In genomic region chr7:28593206-28594111, GRCm38 (mm10) we compare ENCODE assay signal across 9 mouse cellular contexts. TPM values are rescaled to one million over a fixed set of nuclear protein-coding genes. Genes with fewer than 3 reads are reported as not detected.
A peak's percentile ranks its signal among the peaks of the same experiment; 100 is the strongest.
DNase-seq lines count a peak whose midpoint lies in the region; ATAC-seq and TF ChIP-seq lines count a peak whose summit lies in the region.
"Had no signal": no experiment of that assay in that cellular context is flagged by ENCODE, and none has a peak within 500 bp of the region (broad histone marks: within the 10 kb centered on the region; RNA-seq: fewer than 3 reads in every experiment).

No protein-coding gene starts in this region.

- H3K4me1 ChIP-seq in lung, embryonic 14.5 days (ENCODE audit: insufficient read depth) = peaks cover 36% of the 10 kb centered on the region
- peaks cover 76% of the 10 kb centered on the region for H3K4me1 ChIP-seq in embryonic facial prominence, embryonic 13.5 days

- WGBS in lung, embryonic 14.5 days = 32% methylated on average over 14 of the region's 14 CpGs
- 47% methylated on average over 14 of the region's 14 CpGs for WGBS in embryonic facial prominence, embryonic 13.5 days

- TF ChIP-seq CTCF in lung, embryonic 14.5 days (IDR thresholded peaks at IDR 0.05; ENCODE audit: low read depth) = no peak

- peaks cover 5% of the 10 kb centered on the region; the same call in 1 of the 2 replicates for H3K36me3 ChIP-seq in lung, embryonic 14.5 days (ENCODE audit: insufficient read depth)
- peaks cover 6% of the 10 kb centered on the region; the same call in 1 of the 2 replicates for H3K36me3 ChIP-seq in embryonic facial prominence, embryonic 13.5 days

- no peak overlapping the region for H3K4me2 ChIP-seq in lung, embryonic 14.5 days
- H3K4me2 ChIP-seq in embryonic facial prominence, embryonic 13.5 days = no peak overlapping the region

- no peaks in the 10 kb centered on the region for H3K9me3 ChIP-seq in lung, embryonic 14.5 days (ENCODE audit: low read depth, low read length)
- H3K9me3 ChIP-seq in embryonic facial prominence, embryonic 13.5 days = no peaks in the 10 kb centered on the region

- no peak overlapping the region for H3K4me3 ChIP-seq in lung, embryonic 14.5 days (ENCODE audit: low read depth, low read length)
- no peak overlapping the region for H3K4me3 ChIP-seq in embryonic facial prominence, embryonic 13.5 days

- ATAC-seq in lung, embryonic 14.5 days (ENCODE audit: insufficient read depth) = no peak
- no peak for ATAC-seq in embryonic facial prominence, embryonic 13.5 days (ENCODE audit: insufficient number of reproducible peaks, insufficient read depth, low FRiP score, low TSS enrichment, low read depth)

- DNase-seq in lung, embryonic 14.5 days = peak; percentile 48
- DNase-seq in lung, postnatal 25 days (ENCODE audit: low spot score) = no peak
- peak; percentile 67 for DNase-seq in kidney, adult 11 months
- peak; percentile 68 for DNase-seq in mesoderm, embryonic 11.5 days (ENCODE audit: low read depth, low spot score)
- no peak for DNase-seq in layer of hippocampus, adult 11-12 months (ENCODE audit: low spot score)
- DNase-seq in left cerebral cortex, postnatal 14 days (ENCODE audit: low spot score in 2 of 2) = no peak
- DNase-seq in frontal cortex, postnatal 14 days (ENCODE audit: low spot score in 2 of 2) = no peak

- H3K9ac ChIP-seq in lung, embryonic 14.5 days = no peak overlapping the region; the same call in 1 of the 2 replicates
- 0 out of 2 replicates have a peak overlapping the region, but pooled peaks have one; percentile 27 for H3K9ac ChIP-seq in embryonic facial prominence, embryonic 13.5 days

- no peak overlapping the region for H3K27ac ChIP-seq in lung, embryonic 14.5 days (ENCODE audit: low read depth)
- no peak overlapping the region for H3K27ac ChIP-seq in embryonic facial prominence, embryonic 13.5 days

- H3K27me3 ChIP-seq in lung, embryonic 14.5 days (ENCODE audit: insufficient read depth, low read length) = no peaks in the 10 kb centered on the region
- no peaks in the 10 kb centered on the region for H3K27me3 ChIP-seq in embryonic facial prominence, embryonic 13.5 days

- intact Hi-C loops in left cerebral cortex, postnatal 14 days (cut with DNase I) = no loop called here

RNA-seq across cellular contexts. Expression of gene Samd4b, which starts 4.5 kb away (rescaled TPM):
- polyA plus RNA-seq in lung, embryonic 14.5 days (2014; fragmentation: Nextera tagmentation; extraction: Ambion mirVana) = 27.9 and 34.0 TPM in 2 replicates
- polyA plus RNA-seq in embryonic facial prominence, embryonic 13.5 days (2015; fragmentation: Nextera tagmentation; extraction: Ambion mirVana) = 32.8 and 33.3 TPM in 2 replicates
- total RNA-seq in left cerebral cortex, postnatal 14 days (2021) = 10 to 100 TPM; 59.8 to 61.6 TPM

RNA-seq across cellular contexts. Expression of gene Pak4, which starts 4.5 kb away (rescaled TPM):
- 46.2 and 52.5 TPM in 2 replicates for polyA plus RNA-seq in lung, embryonic 14.5 days (2014; fragmentation: Nextera tagmentation; extraction: Ambion mirVana)
- polyA plus RNA-seq in embryonic facial prominence, embryonic 13.5 days (2015; fragmentation: Nextera tagmentation; extraction: Ambion mirVana) = 35.8 and 36.0 TPM in 2 replicates
- total RNA-seq in left cerebral cortex, postnatal 14 days (2021) = 1 to 10 TPM; 8.7 to 10.0 TPM

RNA-seq across cellular contexts. Expression of gene Acp7, which starts 37.7 kb away (rescaled TPM):
- polyA plus RNA-seq in lung, embryonic 14.5 days (2014; fragmentation: Nextera tagmentation; extraction: Ambion mirVana) = not detected in 2 replicates
- polyA plus RNA-seq in embryonic facial prominence, embryonic 13.5 days (2015; fragmentation: Nextera tagmentation; extraction: Ambion mirVana) = 0.23 TPM in 1 of 2 replicates, not detected in the other
- 1 to 10 TPM in 1 of 2 experiments, under 1 TPM in 1; 0.53 to 1.1 TPM for total RNA-seq in left cerebral cortex, postnatal 14 days (2021)
- polyA plus RNA-seq: large intestine, adult 2 months had no signal

RNA-seq across cellular contexts. Expression of gene Nccrp1, which starts 46.4 kb away (rescaled TPM):
- not detected in 2 replicates for polyA plus RNA-seq in lung, embryonic 14.5 days (2014; fragmentation: Nextera tagmentation; extraction: Ambion mirVana)
- 0.18 TPM in 1 of 2 replicates, not detected in the other for polyA plus RNA-seq in embryonic facial prominence, embryonic 13.5 days (2015; fragmentation: Nextera tagmentation; extraction: Ambion mirVana)
- total RNA-seq in left cerebral cortex, postnatal 14 days (2021) = under 1 TPM; 0.36 to 0.53 TPM

RNA-seq across cellular contexts. Expression of gene Sycn, which starts 52.8 kb away (rescaled TPM):
- not detected in 2 replicates for polyA plus RNA-seq in lung, embryonic 14.5 days (2014; fragmentation: Nextera tagmentation; extraction: Ambion mirVana)
- polyA plus RNA-seq in embryonic facial prominence, embryonic 13.5 days (2015; fragmentation: Nextera tagmentation; extraction: Ambion mirVana) = not detected in 2 replicates
- not detected for total RNA-seq in left cerebral cortex, postnatal 14 days (2021)

Comparison
In these comparisons a context has a peak if more than half of its experiments do, and no peak if none do; other contexts are left out.
1. DNase-seq: peak in lung, embryonic 14.5 days (single experiment), kidney, adult 11 months (single experiment) and mesoderm, embryonic 11.5 days (single experiment); none in lung, postnatal 25 days (single experiment), layer of hippocampus, adult 11-12 months (single experiment), left cerebral cortex, postnatal 14 days (0 of 2) and frontal cortex, postnatal 14 days (0 of 2).